Mouse (Mus musculus) regulatory T cell (primary cell): Measurements from ENCODE around the gene Ptges3.
"Not testable (repeated sequence)": the region's sequence is repeated elsewhere in the genome, so short reads cannot be mapped to it uniquely, and the experiment has no call there.

ENCODE experiments used
- in situ Hi-C: fragments of 300-600 bp; cut with MboI, MseI; formaldehyde crosslinking; loops from one replicate; pipeline ENCODE4 v1.15.1; 2025; ENCODE audit warnings: high pct_unique_total_duplicates

The Ptges3 gene

DNA sequence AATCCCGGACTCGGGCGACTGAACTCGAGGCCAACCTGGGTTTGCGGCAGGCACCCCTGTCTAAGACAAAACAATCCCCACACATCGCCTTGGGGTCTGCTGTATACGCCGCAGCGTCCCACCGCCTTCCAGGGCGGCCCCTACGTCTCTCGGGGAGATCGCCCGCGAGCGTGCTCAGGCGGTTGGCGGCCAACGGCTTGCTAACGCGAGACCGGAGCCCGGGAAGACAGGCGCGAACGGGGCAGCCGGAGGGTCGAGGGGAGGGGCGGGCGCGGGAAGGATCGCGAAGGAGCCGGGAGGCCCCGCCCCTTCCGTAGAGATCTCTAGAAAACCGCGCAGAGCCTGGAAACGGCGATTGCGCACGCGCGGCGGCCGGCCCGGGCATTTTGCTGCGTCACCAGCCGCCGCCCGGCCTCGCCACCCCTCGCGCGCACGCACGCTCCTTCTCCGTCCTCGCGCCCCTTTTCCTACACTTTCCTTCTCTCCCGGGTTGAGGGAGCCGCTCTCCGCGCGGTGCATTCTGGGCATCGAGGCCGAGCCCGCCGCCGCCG lies at the start of gene Ptges3:
Gene Ptges3 (plus strand): TSS at position 354 of the 551 bp plus-strand sequence.
- in situ Hi-C loops, result loop anchor here (5.0 kb wide), 1 partner anchor 981 kb away; the partner anchor contains the start of gene Agap2

- in situ Hi-C loops, result loop anchor here (5.0 kb wide), 1 partner anchor 67 kb away; no protein-coding TSS in a partner anchor
Observed at GRCm38 (mm10) chr10:128009735-128010134, 49.0 kb upstream of the Ptges3 start.

GRCm38 (mm10) chr10:128015068-128015934 lies 43.5 kb upstream of the Ptges3 start, which contains the start of gene Prim1:
Gene Prim1 (plus strand): TSS chr10:128015168.
- in situ Hi-C loops, result no loop called here

DNA sequence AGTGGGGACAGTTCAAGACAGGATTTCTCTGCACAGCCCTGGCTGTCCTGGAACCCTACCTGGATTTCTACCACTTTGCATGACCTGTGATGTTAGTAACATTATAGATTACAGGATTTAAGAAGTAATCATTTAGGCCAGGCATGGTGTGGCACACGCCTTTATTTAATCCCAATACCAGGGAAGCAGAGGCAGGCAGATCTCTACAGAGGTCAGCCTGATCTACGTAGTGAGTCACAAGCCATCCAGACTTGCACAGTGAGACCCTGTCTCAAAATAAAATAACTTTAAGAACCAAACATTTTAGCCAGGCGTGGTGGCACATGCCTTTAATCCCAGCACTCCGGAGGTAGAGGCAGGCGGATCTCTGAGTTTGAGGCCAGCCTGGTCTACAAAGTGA lies 36.6 kb upstream of the Ptges3 start:
- in situ Hi-C loops, result no loop called here

DNA sequence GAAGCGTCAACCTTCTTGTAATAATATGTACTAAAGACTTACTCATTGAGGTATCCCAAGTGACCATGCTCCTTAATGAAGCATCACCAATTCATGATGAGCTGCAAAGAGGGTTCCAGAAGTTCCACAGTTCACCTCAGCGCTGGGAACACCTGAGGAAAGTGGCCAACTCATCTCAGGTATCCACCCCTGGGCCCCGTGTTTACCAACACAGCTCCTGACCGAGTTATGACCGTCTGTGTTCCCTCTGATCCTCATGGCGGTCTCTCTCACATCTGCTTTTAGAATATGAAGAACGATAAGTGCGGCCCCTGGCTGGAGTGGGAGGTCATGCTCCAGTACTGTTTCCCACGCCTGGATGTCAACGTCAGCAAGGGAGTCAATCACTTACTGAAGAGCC lies 35.3 kb upstream of the Ptges3 start:
- in situ Hi-C loops, result no loop called here

- in situ Hi-C loops, result no loop called here
Observed at GRCm38 (mm10) chr10:128029931-128030330, 28.8 kb upstream of the Ptges3 start.

DNA sequence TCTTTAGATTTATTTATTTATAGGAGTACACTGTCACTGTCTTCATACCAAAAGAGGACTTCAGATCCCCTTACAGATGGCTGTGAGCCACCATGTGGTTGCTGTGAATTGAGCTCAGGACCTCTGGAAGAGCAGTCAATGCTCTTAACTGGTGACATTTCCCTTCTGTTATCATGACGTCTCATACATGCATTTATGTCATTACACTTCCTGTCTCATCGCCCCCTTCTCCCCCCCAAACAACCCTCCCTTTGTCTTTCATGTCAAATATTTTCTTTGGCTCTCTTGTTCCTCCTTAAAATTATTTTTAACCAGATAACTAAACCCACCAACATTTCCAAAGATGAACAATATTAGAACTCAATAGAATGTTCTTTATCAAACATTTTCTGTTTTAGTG lies 27.9 kb upstream of the Ptges3 start:
- in situ Hi-C loops, result no loop called here

DNA sequence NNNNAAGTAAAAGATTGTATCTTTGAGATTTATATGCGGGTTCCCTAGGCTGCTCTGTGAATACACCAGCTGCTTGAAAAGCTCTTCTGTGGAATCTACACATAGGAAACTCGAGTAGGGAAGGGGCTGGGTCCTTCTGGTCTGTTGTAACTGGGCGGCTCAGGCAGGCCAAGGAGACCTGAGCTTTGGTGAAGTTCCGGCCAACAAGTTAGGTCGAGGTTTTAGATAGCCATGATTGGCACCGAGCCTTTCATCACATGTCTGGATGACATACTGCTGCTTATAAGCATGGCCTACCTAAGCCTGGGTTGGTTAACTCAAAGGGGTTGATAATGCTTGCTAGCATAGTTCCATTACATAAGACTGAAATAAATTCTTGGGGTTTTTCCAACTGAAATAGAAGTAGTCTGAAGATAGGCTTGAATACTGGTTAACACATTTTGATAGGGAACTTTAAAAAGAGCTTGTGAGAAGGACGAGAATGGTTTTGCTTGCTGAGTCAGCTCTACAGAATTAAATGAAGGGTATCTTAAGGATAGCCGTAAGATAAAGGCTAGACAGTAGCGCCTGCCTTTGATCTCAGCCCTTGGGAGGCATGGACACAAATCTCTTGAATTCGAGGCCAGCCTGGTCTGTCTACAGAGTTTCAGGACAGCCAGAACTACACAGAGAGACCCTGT lies 21.9 kb upstream of the Ptges3 start:
- in situ Hi-C loops, result no loop called here

DNA sequence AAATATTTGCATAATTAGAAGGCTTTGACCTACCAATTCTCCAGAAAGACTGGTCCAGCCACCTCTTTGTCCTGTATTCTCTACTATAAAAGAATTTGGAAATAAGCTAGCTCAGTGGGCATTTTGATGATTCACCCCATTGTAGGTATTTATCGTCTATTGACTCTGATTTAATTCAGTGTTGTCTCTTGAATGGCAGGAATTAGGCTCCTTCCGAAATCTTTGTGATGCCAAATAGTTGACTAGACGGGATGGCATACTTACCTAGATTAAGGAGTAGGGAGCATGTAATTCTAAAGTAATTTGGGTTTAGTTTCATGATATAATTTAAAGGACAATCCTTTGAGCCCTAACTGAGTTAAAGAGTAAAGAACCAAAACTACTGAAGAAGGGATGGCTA lies 20.8 kb upstream of the Ptges3 start:
- in situ Hi-C loops, result no loop called here

DNA sequence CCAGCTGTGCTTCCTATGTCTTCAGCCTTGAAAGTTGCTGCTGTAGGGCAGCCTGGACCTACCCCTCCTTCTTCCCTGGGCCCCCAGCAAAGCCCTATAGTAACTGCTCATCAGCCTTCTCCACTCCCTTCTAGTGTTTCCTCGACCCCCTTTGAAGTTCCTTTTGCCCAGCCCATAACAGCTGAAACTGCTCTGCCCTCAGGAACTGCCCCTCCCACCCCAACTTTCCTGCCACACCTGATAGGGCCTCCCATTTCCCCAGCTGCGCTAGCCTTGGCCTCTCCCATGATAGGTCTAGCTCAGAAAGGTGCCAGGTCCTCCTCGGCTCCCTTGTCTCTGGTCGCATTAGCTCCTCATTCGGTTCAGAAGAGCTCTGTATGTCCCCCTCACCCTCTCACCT lies 19.6 kb upstream of the Ptges3 start:
- in situ Hi-C loops, result no loop called here

GRCm38 (mm10) chr10:128039858-128040257 lies 18.9 kb upstream of the Ptges3 start:
- in situ Hi-C loops, result no loop called here

DNA sequence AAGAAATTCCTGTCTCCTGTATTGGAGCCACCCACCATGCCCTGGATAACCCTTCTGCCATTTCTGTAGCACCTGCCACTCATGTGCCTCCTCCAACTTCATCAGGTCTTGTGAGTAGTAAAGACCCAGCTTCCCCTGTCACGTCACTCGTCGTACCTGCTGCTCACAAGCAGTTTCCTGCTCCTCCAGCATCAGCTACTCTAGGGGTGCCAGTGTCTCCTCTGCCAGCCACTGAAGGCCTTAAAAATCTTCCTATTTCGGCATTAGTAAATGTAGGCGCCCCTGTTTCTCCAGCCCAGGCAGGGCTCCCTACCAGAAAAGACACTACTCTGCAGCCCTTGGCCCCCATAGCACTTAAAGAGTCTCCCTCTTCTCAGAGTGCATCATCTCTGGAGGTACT lies 18.5 kb upstream of the Ptges3 start:
- in situ Hi-C loops, result no loop called here

DNA sequence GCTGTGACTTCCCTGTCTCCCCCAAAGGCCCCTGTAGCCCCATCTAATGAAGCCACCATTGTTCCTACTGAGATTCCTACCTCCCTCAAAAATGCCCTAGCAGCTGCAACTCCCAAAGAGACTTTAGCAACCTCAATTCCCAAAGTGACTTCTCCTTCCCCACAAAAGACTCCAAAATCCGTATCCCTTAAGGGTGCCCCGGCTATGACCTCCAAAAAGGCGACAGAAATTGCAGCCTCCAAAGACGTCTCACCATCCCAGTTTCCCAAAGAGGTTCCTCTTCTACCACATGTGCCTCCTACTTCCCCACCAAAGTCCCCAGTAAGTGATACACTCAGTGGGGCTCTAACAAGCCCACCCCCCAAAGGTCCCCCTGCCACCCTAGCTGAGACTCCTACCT lies 17.1 kb upstream of the Ptges3 start:
- in situ Hi-C loops, result no loop called here

DNA sequence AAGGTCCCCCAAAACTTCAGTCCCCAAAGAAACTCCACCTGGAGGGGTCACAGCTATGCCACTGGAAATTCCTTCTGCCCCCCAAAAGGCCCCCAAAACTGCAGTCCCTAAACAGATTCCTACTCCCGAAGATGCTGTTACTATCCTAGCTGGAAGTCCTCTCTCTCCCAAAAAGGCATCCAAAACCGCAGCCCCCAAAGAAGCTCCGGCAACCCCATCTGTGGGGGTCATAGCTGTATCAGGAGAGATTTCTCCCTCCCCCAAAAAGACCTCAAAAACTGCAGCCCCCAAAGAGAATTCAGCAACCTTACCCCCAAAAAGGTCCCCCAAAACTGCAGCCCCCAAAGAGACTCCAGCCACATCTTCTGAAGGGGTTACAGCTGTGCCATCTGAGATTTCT lies 16.3 kb upstream of the Ptges3 start:
- in situ Hi-C loops, result no loop called here

- in situ Hi-C loops, result no loop called here
Observed at GRCm38 (mm10) chr10:128043041-128043835, 15.5 kb upstream of the Ptges3 start.

DNA sequence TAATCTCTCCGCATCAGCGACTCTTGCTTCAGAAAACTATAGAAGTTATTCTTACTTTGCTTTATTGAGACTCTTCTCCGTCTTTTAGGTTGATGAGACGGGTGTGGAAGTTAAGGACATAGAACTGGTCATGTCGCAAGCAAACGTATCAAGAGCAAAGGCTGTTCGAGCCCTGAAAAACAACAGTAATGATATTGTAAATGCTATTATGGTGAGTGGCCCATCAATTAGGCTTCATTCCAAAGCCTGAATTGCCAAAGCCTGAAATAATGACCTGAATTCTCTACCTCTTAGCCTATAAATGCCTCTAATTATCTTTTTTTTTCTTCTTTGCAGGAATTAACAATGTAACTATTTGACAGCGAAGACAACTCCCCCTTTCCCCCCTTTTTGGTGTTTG lies 10.6 kb upstream of the Ptges3 start:
- in situ Hi-C loops, result no loop called here

- in situ Hi-C loops, result no loop called here
Observed at GRCm38 (mm10) chr10:128049741-128050140, 9.0 kb upstream of the Ptges3 start.

DNA sequence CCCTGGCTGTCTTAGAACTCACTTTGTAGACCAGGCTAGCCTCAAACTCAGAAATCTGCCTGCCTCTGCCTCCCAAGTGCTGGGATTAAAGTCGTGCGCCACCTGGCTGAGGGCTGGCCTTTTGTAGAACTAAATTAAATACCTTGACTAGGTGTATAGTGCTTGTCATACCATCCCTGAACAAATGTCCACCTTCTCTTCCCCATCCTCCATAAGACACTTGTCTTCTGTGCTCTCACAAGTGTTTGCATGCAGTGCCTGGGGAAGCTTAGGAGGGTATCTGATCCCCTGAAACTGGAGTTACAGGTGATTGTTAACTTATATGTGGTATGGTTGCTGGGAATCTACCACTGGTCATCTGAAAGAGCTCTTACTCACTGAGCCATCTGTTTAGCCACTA lies 8.4 kb upstream of the Ptges3 start:
- in situ Hi-C loops, result no loop called here

DNA sequence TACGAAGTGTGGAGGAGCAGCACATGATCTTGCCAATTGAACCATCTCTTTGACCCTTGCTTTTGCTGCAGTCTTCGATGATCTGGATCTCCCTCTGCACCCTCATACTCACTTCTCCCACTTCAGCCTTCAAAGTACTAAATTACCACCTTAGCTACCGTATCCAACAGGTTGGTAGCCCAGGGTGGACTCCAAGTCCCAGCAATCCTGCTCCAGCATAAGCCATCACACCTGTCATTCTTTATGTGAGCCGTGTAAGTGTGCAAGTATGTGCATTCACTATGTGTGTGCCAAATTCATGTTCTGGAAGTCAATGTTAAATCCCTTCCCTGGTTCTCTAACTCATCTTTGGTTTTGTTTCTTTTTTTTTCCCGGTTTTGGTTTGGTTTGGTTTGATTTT lies 7.2 kb upstream of the Ptges3 start:
- in situ Hi-C loops, result no loop called here

- in situ Hi-C loops, result not testable (repeated sequence)
Observed at GRCm38 (mm10) chr10:128052136-128052535, 6.6 kb upstream of the Ptges3 start.

GRCm38 (mm10) chr10:128053001-128053400 lies 5.8 kb upstream of the Ptges3 start:
- in situ Hi-C loops, result no loop called here

DNA sequence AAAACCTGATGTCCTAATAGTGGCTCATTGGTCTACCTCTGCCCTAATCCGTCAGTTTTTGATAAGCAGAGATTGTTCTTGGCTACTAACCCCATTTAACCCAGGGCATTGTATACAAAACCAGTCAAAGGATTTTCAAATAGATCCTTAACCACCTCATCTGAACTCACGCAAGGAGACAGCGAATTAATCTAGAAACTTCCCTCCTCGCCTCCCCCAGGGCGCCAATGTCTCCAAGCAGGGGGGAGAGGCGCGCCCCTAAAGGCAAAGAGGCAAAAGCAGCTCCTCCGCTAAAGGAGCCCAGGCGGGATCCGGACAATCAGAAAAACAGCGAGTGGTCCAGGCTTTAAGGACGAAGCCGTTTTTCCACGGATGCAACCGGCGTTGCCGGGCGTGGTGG lies 570 bp upstream of the Ptges3 start:
- in situ Hi-C loops, result loop anchor here (5.0 kb wide), 1 partner anchor 981 kb away; the partner anchor contains the start of gene Agap2
